Mouse (Mus musculus): Measurements from ENCODE around the gene H2al1a.
"Not testable (repeated sequence)": the region's sequence is repeated elsewhere in the genome, so short reads cannot be mapped to it uniquely, and the experiment has no call there.

The H2al1a gene

GRCm38 (mm10) chrX:11298957-11299356, at the start of gene H2al1a:
Gene H2al1a (plus strand): TSS chrX:11299257.
- DNase-seq (ENCODE audit: low spot score), result not testable (repeated sequence)

- DNase-seq (ENCODE audit: low spot score), result no peak
Measured at GRCm38 (mm10) chrX:11250155-11250554, 48.9 kb upstream of the H2al1a start.

GRCm38 (mm10) chrX:11254062-11254461, 45.0 kb upstream of the H2al1a start:
- no peak for DNase-seq (ENCODE audit: low spot score)

- DNase-seq (ENCODE audit: low spot score), result no peak
Measured at GRCm38 (mm10) chrX:11254521-11255207, 44.4 kb upstream of the H2al1a start.

- no peak for DNase-seq (ENCODE audit: low spot score)
Measured at GRCm38 (mm10) chrX:11255564-11256360, 43.3 kb upstream of the H2al1a start.

- no peak for DNase-seq (ENCODE audit: low spot score)
Measured at GRCm38 (mm10) chrX:11264918-11265317, 34.1 kb upstream of the H2al1a start.

GRCm38 (mm10) chrX:11267791-11268190, 31.3 kb upstream of the H2al1a start:
- no peak for DNase-seq (ENCODE audit: low spot score)

DNA sequence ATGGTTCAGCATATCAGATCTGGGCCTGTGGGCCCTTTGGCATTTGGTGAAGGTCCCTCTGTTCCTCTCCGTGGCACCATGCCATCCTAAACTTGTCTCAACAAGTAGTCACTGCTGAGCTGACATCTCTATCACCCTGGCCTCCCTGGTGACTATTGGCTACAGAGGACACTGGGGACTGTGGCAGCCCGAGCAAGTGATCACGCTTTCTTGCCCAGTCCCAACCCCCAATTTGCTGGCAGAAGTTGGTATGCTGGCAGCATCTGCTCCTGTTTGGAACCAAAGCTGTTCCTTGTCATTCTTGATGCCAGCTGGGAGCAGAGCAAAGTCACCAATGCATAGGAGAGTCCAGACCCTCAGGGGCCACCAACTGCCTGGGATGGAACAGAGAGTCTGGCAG, 30.0 kb upstream of the H2al1a start:
- DNase-seq (ENCODE audit: low spot score), result no peak

DNA sequence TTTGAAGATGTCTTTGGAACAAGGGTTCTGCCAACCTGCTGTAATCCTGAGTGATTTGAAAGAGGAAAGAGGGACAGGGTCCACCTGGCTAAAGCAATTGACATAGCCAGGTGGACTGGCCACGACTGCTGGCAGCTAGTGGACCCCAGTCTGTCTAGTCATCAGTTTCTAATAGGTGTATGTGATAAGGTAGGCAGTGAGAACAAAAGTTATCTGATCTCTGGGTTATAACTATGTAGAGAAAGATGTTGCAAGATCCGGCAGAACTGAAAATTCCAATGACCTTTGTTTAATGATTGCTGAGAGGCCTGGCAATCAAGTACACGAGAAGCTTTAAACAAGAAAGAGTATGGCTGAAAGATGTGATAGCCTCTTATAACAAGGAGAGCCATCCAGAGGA, 25.9 kb upstream of the H2al1a start:
- DNase-seq (ENCODE audit: low spot score), result no peak

DNA sequence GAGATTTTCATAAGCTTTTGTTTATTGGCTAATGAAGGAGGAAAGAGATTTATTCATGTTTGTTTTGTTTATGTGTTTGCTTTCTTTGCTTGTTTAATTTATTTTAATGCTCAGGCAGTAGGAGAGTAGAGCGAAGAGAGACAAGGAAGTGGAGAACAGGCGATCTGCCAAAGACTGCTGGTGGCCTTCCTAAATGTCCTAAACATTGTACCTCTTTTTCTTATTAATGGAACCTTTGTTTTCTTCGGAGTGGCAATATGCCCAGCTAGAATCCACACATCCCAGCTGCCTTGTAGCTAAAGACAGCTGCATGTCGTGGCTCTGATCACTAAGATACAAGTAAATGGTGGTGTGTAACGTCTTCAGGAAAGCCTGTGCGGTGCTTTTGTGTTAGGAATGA, 22.0 kb upstream of the H2al1a start:
- no peak for DNase-seq (ENCODE audit: low spot score)

- no peak for DNase-seq (ENCODE audit: low spot score)
Measured at GRCm38 (mm10) chrX:11280741-11281140, 18.3 kb upstream of the H2al1a start.

- no peak for DNase-seq (ENCODE audit: low spot score)
Measured at GRCm38 (mm10) chrX:11288306-11288882, 10.7 kb upstream of the H2al1a start.

- DNase-seq (ENCODE audit: low spot score), result no peak
Measured at GRCm38 (mm10) chrX:11289244-11289643, 9.8 kb upstream of the H2al1a start.

- not testable (repeated sequence) for DNase-seq (ENCODE audit: low spot score)
Measured at GRCm38 (mm10) chrX:11302132-11302531, 3.1 kb downstream of the H2al1a start, which contains the start of gene H2al1b. Gene H2al1b (plus strand): TSS chrX:11302432.

GRCm38 (mm10) chrX:11305355-11305754, 6.3 kb downstream of the H2al1a start, which contains the start of gene H2al1c:
Gene H2al1c (plus strand): TSS chrX:11305655.
- DNase-seq (ENCODE audit: low spot score), result not testable (repeated sequence)

DNA sequence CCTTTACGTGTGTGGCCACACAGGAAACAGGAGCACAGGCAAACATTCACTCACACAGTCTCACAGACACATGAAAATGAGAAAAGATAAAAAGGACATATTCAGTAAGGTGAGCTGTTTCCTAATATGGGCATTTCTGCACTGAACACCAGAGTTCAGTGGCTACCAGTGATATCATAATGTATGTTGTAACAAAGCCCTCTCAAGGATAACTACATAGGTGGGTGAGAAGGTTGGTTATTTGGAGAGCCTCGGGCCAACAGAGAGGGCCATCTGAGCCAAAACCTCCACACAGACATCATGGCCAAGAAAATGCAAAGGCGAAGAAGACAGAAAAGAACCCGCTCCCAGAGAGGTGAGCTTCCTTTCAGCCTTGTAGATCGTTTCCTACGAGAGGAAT, 9.5 kb downstream of the H2al1a start, which contains the start of gene H2al1d:
Gene H2al1d, plus strand, starts transcription at position 301 of the 400 bp plus-strand sequence.
- not testable (repeated sequence) for DNase-seq (ENCODE audit: low spot score)

DNA sequence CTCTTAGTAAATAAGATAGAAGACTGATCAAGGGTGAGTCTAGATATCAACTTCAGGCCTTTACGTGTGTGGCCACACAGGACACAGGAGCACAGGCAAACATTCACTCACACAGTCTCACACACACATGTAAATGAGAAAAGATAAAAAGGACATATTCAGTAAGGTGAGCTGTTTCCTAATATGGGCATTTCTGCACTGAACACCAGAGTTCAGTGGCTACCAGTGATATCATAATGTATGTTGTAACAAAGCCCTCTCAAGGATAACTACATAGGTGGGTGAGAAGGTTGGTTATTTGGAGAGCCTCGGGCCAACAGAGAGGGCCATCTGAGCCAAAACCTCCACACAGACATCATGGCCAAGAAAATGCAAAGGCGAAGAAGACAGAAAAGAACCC, 12.6 kb downstream of the H2al1a start, which contains the start of gene H2al1e:
Gene H2al1e, plus strand, starts transcription at position 301 of the 400 bp plus-strand sequence.
- not testable (repeated sequence) for DNase-seq (ENCODE audit: low spot score)

- DNase-seq (ENCODE audit: low spot score), result not testable (repeated sequence)
Measured at GRCm38 (mm10) chrX:11314858-11315257, 15.8 kb downstream of the H2al1a start, which contains the start of gene H2al1f. Gene H2al1f (plus strand): TSS chrX:11315158.

DNA sequence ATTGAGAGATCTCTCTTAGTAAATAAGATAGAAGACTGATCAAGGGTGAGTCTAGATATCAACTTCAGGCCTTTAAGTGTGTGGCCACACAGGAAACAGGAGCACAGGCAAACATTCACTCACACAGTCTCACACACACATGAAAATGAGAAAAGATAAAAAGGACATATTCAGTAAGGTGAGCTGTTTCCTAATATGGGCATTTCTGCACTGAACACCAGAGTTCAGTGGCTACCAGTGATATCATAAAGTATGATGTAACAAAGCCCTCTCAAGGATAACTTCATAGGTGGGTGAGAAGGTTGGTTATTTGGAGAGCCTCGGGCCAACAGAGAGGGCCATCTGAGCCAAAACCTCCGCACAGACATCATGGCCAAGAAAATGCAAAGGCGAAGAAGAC, 18.9 kb downstream of the H2al1a start, which contains the start of gene H2al1g:
Gene H2al1g, plus strand, starts transcription at position 301 of the 400 bp plus-strand sequence.
- DNase-seq (ENCODE audit: low spot score), result not testable (repeated sequence)

DNA sequence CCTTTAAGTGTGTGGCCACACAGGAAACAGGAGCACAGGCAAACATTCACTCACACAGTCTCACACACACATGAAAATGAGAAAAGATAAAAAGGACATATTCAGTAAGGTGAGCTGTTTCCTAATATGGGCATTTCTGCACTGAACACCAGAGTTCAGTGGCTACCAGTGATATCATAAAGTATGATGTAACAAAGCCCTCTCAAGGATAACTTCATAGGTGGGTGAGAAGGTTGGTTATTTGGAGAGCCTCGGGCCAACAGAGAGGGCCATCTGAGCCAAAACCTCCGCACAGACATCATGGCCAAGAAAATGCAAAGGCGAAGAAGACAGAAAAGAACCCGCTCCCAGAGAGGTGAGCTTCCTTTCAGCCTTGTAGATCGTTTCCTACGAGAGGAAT, 22.1 kb downstream of the H2al1a start, which contains the start of gene H2al1h:
Gene H2al1h, plus strand, starts transcription at position 301 of the 400 bp plus-strand sequence.
- not testable (repeated sequence) for DNase-seq (ENCODE audit: low spot score)

DNA sequence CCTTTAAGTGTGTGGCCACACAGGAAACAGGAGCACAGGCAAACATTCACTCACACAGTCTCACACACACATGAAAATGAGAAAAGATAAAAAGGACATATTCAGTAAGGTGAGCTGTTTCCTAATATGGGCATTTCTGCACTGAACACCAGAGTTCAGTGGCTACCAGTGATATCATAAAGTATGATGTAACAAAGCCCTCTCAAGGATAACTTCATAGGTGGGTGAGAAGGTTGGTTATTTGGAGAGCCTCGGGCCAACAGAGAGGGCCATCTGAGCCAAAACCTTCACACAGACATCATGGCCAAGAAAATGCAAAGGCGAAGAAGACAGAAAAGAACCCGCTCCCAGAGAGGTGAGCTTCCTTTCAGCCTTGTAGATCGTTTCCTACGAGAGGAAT, 25.3 kb downstream of the H2al1a start, which contains the start of gene H2al1i:
Gene H2al1i, plus strand, starts transcription at position 301 of the 400 bp plus-strand sequence.
- DNase-seq (ENCODE audit: low spot score), result not testable (repeated sequence)

GRCm38 (mm10) chrX:11327522-11327921, 28.5 kb downstream of the H2al1a start, which contains the start of gene H2al1j:
Gene H2al1j (plus strand): TSS chrX:11327822.
- not testable (repeated sequence) for DNase-seq (ENCODE audit: low spot score)
